Mouse (Mus musculus) layer of hippocampus, adult 18-20 months (tissue): Measurements from ENCODE around the gene Tdpoz4. TPM values are rescaled to one million over a fixed set of nuclear protein-coding genes. Genes with fewer than 3 reads are reported as not detected.
"Not testable (repeated sequence)": the region's sequence is repeated elsewhere in the genome, so short reads cannot be mapped to it uniquely, and the experiment has no call there.

Experiments
- DNase-seq, 2 experiments: peaks; one replicate each; pipeline ENCODE4 v3.0.0; 2022; ENCODE audit warnings: low spot score in 2 of 2
- long read RNA-seq: library from polyadenylated mRNA; stranded (forward); transcript quantifications from one replicate; pipeline ENCODE4 v2.0.0, GENCODE M21; 2021
- total RNA-seq, 2 experiments: library from RNA; stranded (reverse); gene quantifications; 2 replicates each; pipeline ENCODE4 v1.2.3; 2021

Tdpoz4 gene
- not detected for total RNA-seq
- long read RNA-seq = 0 reads

- not testable (repeated sequence) for DNase-seq
Observed at GRCm38 (mm10) chr3:93796098-93796497, at the start of gene Tdpoz4. TSS of gene Tdpoz4 (plus strand) at chr3:93796398.

- not testable (repeated sequence) for DNase-seq
Observed at GRCm38 (mm10) chr3:93754022-93754421, 42.2 kb upstream of the Tdpoz4 start.

GRCm38 (mm10) chr3:93772700-93773099 is 23.5 kb upstream of the Tdpoz4 start, which contains the start of gene Gm5773:
TSS of gene Gm5773 (plus strand) at chr3:93773000.
- not testable (repeated sequence) for DNase-seq

- DNase-seq = peak in 1 of 2 experiments; percentile 2
Observed at GRCm38 (mm10) chr3:93813341-93813740, 17.1 kb downstream of the Tdpoz4 start.

GRCm38 (mm10) chr3:93825720-93826119 is 29.5 kb downstream of the Tdpoz4 start, which contains the start of gene Tdpoz3:
TSS of gene Tdpoz3 (plus strand) at chr3:93826020.
- not testable (repeated sequence) for DNase-seq

Other genes starting within 250 kb of the Tdpoz4 start
- gene S100a10, start 241.3 kb upstream of the Tdpoz4 start, total RNA-seq = 10 to 100 TPM; 21.4 to 23.5 TPM
- not detected for gene Tdpoz2, start 143.7 kb upstream of the Tdpoz4 start, total RNA-seq
- gene Tdpoz1, start 120.1 kb upstream of the Tdpoz4 start, total RNA-seq = not detected
- not detected for gene Gm37596, start 103.3 kb upstream of the Tdpoz4 start, total RNA-seq
- gene Gm5773, start 23.4 kb upstream of the Tdpoz4 start, total RNA-seq = not detected
- gene Tdpoz3, start 29.6 kb downstream of the Tdpoz4 start, total RNA-seq = not detected
- gene Gm9117, start 147.1 kb downstream of the Tdpoz4 start, total RNA-seq = not detected
- gene Tdpoz5, start 164.9 kb downstream of the Tdpoz4 start, total RNA-seq = not detected